Mouse (Mus musculus): ENCODE data around the gene Rfx4.

Rfx4 gene

DNA sequence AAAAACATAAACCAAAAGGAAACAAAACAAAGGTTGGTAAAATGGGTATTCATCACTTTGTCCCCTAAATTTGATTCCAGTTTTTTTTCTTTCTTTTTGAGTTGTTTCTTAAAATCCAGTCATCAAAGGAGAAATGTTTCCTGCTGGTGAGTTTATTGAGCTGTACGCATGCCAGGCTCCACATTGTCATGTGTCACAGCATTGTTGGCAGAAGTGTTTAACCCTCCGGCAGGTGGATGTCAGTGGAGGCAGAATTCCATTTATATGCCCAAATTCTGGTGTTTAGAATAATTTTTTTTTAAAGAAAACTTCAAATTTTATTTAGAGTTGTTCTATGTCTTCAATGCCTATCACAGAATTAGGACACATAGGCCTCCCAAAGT is 56.0 kb downstream of the Rfx4 start:
- DNase-seq (ENCODE audit: low spot score): peak; percentile 37

DNA sequence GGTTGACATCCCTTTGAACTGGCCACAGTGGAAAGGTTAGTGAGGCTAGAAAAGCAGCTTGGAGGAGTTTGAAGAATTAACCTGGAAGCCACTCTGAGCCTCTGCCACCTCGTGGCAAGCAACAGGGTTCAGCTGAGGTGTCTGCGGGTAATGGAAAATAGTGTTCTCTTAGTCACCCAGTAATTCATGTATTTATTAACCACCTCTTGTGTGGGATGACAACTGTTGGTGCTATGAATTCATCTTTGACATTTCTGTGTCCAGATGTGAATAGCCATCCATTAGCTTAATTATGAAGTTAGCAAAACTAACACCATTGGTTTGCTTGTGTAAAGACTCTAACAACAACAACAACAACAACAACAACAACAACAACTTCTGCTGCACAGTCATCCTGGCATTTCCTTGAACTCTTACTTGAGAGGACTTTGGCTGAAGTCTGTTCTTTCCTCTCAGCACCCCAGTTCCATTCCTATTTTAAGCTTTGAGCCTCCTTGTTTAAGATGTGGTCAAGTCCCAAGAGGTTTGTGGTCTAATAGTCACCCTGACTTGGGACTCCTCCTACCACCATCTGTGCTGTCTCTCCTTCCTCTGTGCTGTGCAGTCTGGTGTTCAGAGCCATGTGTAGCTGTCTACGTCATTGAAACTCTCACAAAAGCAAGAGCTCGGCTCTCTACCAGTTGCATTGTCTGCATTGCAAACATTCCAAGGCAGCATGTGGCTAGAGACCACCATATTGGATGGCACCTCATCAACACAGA is 60.0 kb downstream of the Rfx4 start:
- no peak for DNase-seq (ENCODE audit: low spot score)

DNA sequence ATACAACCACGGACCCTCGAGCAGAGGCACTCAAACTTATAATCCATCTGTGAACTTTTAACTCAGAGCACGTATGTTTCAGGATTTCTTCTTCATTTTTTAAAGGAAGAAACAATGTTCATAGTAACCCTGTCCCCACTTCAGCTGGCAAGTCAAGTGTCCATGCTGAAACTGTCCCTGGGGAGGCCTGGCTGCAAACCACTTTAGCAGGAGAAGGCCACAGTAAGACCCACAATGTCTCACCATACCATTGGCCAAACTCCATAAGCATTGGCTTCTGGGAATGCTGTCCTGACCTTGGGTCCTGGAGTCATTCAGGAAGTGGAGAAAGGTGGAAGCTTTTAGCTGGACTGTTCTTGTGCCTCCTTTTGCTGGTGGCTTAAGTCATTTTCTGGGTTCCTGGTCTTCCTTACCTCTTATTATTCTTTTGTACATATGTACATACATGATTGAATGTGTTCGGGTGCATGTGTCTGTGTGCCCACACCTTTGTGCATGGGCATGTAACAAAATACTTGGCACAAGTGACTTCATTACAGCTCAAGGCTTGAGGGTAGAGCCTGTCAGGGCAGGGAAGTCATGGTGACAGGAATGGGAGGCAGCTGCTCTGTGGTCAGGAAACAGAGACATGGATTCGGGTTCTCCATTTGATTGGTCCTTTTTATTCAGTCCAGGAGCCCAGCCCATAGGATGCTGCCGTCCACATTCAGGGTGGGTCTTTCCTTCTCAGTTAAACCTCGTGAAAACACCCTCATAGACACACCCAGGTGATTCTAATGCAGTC is 61.4 kb downstream of the Rfx4 start:
- peak; percentile 51 for DNase-seq (ENCODE audit: low spot score)

DNA sequence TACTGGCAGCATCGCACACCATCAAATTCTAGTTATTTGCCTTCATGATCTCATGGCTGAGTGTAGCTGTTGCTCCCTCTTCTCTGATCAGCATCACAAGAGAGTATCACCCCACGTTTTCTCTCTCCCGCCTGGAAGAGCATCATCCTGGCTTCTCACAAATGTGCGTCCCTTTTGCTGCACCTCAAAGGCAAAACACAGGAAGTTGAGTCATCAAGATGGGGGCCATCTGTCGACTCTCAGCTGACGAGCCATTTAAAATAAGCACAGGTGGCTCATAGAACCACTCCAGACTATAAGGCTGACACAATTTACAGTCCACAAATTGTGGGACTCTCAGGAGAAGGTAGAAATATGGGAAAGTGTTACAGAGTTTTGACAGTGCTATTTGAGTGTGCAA is 63.8 kb downstream of the Rfx4 start:
- no peak for DNase-seq (ENCODE audit: low spot score)

DNA sequence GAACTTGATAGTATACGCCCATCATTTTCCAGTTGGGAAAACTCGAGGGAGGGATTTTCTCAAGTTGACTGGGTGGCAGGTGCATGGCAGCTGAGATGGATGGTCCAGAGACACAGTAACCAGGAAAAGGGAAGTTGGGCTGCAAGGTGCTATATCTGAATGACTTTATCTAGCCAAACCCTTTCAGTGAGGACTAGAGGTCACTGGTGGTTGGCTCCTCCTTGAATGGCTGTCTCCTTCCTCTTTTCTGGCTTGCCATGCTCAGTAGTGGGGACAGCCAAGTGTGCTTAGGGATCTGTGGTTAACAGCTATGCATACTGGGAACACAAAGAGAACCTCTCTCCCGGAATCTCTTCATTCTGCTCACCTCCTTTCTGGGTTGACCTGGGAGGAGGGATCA is 64.4 kb downstream of the Rfx4 start:
- no peak for DNase-seq (ENCODE audit: low spot score)

DNA sequence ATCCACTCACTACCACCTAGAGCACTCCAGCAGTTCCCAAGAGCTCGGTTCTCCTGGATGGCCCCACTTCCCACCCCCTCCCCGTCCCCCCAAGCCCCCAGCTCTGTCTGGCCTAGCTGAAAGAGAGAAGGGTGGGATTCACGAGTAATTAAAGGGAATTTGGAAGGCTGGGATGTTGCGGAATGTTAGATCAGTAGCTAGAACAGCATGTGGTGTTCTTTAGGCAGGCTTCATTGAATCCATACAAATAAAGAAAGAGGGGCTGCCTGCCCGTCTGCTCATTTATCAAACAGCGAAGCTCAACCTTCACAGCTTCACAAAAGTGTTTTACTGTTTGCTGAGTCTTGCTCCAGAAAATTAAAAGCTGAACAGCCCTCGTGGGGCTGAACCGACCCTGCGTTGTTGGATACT is 66.9 kb downstream of the Rfx4 start:
- DNase-seq (ENCODE audit: low spot score): no peak

DNA sequence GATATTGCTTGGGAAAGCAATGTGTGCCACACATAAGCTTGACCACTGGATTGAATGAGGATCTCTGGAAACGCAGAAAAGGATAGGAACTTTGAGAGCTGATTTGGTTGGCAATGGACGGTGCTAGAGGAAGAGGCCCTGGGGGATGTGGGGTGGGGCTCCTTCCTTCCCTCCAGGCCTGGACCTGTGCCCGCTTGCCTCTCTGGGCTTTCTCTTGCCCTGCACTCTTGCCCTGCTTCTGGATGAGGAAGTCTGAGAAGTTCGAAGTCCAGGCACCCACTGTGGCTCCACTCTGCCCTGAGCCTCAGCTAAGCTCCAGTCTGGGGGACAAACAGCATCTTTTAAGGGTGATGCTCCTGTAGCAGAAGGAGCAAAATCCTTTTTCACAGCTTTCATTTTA is 67.8 kb downstream of the Rfx4 start:
- DNase-seq (ENCODE audit: low spot score): no peak

DNA sequence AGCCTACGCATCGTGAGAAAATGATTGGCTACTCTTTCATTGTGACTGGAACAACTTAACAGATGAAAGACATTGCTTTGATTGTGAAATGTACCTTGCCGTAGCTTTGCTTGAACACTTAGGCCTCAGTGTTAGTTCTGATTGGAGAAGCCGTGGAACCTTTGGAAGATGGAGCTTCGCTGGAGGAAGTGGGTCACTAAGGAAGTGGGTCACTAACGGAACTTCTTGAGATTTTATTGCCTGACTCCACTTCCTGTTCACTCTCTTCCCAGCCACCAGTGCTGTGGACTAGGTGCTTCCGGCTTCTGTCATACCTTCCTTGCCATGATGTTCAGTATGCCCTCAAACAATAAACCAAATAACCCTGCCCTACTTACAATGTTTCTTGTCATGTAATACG is 73.1 kb downstream of the Rfx4 start:
- DNase-seq (ENCODE audit: low spot score): no peak

DNA sequence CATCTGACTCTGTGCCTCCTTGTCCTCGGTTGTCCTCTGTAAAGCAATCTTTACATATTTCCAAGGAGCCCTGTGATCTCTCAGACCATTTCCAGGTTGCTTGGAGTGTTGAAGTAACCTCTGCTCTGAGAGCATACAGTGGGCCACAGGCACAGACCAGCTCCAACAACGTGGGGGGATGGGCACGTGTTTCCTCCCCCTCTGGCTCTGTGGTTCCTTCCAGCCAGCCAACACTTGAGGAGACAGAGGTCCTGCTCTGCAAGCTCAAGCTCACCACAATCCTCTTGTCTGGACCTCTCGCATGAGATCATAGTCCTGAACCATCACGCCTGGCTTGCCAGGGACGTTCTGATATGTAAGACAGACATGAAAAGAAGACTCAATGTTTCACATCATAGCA is 79.7 kb downstream of the Rfx4 start:
- DNase-seq (ENCODE audit: low spot score): no peak

DNA sequence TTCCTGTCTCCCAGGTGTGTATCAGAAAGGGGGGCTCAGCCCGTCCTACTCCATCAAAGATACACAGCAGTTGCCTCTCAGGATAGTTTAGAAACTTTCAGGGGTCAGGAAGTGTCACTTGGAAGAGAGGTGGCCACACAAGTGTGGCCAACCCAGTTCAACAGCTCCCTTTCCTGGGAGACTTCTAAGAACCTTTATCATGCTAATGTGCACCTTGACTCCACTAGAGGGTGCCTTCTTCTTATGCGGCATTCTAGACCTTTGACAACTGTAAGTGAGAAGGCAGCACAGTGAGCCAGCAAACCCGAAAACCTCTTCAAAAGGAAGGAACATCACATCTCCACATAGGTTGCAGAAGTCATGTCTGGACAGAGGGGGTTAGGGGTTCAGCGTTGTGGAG is 80.2 kb downstream of the Rfx4 start:
- peak; percentile 79 for DNase-seq (ENCODE audit: low spot score)

DNA sequence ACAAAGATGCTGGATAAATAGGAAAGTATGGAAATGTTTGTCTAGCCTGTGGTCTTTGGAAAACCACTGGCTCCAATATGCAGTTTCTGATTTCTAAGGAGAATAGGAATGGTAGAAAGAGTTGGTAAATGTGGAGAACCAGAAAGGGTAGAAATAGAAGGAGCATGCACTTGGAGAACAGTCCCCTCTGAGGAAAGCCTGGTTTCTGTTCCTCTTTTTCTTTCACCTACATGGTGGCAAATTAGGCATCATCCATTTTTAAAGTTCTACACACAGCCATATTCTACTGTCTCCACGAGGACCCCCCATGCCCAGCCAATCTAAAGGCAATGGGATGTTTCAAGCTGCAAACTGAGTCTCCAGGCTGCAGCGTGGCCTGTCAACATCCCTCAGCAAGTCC is 81.5 kb downstream of the Rfx4 start:
- DNase-seq (ENCODE audit: low spot score): no peak

DNA sequence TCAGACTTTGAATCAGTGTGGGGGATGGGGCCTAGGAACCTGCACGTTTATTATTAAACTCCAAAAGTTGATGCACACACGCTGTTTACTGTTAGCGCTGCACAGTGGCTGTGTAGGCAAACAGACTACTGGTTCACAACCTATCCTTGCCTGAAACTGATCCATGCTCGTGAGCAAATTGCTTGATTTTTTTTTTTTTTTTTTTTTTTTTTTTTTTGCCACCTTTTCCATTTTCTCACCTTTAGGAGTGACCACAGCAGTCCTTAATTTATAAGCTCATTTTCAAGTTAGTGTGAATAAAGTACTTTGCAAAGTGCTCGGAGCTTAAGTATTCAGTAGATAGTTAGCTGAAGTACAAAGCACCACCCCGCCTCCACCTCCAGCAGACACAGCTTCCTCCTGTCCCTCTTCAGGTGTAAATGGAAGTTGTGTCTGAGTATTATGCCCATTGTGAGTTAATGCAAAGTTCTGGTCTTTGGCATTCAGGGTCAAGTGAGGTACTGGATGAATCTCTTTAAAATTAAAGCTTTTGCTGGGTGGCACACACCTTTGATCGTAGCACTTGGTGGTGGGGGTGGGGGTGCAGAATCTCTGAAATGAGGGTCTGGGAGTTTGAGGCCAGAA is 83.1 kb downstream of the Rfx4 start:
- DNase-seq (ENCODE audit: low spot score): no peak

DNA sequence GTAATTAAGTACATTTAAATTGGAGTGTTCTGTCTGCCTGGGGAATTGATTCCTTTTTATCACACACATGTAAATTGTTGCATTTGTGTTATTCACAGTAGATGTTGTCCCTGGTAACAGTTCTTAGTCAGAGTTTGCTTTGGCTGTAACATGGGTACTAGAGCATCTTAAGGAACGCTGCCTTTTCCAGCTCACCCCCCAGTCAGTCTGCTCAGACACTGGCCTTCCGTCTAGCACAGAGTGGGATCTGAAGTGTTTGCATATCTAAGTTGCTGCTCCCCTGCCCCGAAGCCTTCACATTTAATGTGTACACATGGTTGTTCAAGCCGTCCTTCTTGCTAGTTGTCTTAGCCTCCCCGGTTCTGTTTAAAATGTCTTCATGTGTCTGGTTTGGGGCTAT is 90.8 kb downstream of the Rfx4 start:
- DNase-seq (ENCODE audit: low spot score): no peak

DNA sequence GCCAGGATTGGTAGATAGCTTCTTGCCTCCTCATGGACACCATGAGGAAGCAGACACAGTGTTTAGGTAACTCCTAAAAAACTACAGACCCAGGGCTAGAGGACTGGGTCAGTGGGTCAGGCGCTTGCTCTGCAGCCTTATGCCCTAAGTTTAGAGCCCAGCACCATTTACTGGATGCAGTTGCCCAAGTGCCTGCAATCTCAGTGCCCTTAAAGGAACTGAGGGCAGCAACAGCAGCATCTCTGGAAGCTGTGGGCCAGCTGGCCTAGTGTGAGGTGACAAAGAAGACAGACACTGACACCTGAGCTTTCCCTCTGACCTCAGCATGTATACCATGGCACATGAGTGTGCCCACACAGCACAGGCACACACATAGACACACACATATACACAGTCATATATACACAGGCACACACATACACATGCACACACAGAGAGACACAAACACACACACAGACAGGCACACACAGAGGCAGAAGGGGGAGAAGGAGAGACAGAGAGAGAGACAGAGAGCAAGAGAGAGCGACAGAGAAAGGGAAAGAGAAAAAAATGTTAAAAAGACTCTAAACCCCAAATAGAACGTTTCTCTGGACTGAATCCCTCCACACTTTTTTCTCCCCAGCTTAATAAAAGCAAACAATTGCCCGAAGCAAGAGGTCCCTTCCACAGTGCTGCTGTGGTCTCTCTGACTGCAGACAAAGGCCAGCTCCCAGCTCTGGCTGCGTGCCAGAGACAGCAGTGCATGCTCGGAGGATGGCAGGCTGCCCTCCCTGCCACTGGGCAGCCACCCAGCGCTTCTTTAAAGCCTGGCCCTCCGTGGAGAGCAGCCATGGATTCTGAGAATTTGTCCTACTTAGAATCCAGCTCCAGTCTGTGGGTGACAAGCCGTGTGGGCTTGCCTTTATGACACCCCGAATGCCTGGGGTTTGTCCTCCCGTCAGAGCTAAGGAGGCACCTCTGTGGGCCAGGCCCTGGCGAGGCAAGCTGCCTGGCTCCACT is 96.4 kb downstream of the Rfx4 start:
- DNase-seq (ENCODE audit: low spot score): peak; percentile 92

DNA sequence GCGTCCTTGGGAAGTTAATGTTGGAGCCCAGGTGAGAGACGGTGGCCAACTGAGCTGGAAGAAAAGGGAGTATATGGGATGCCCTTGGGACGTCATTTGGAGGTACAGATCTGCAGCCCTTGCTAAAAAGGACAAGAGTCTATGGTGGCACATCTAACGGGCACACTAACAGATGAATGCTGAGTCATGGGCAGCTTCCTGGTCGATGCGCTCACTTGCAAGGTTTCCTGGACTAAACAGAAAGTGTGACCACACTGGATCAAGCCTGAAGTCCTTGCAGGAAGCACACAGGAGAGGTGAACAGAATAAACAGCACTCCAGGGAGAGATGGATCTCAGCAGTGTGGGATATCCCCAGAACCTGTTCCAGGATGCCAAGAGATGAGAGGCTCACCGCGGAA is 98.2 kb downstream of the Rfx4 start:
- DNase-seq (ENCODE audit: low spot score): no peak

DNA sequence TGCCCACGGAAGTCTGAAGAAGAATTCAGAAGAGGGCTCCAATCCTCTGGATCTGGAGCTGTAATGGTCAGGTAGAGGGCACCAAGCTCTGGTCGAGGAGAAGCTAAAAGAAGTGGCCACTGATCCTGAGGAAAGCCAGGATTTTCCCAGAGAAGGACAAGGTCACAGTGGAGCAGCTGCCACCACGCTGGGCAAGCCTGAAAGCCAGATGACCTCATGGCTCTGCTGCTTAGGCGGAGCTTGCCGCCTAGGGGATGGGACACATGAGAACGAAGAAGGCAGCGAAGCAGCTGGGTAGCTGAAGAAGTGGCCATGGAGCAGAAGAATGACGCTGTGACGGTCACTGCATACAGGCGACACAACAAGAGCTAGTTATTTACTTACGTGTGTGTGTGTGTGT is 99.6 kb downstream of the Rfx4 start:
- no peak for DNase-seq (ENCODE audit: low spot score)

DNA sequence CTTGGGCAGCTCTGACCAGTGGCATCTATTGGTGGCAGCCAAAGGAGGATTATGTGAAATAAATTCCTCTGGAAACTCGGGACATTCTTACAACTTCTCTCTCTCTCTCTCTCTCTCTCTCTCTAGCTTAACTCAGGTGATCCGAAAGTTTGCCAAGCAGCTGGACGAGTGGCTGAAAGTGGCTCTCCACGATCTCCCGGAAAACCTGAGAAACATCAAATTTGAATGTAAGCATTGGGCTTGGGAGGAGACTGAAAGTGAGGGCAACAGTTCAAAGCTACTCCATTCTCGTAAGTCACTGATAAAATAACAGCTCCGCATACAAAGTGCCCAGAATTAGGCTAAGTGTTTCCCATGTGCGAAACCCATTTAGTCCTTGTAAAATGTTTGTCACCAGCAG is 102.5 kb downstream of the Rfx4 start:
- DNase-seq (ENCODE audit: low spot score): no peak

DNA sequence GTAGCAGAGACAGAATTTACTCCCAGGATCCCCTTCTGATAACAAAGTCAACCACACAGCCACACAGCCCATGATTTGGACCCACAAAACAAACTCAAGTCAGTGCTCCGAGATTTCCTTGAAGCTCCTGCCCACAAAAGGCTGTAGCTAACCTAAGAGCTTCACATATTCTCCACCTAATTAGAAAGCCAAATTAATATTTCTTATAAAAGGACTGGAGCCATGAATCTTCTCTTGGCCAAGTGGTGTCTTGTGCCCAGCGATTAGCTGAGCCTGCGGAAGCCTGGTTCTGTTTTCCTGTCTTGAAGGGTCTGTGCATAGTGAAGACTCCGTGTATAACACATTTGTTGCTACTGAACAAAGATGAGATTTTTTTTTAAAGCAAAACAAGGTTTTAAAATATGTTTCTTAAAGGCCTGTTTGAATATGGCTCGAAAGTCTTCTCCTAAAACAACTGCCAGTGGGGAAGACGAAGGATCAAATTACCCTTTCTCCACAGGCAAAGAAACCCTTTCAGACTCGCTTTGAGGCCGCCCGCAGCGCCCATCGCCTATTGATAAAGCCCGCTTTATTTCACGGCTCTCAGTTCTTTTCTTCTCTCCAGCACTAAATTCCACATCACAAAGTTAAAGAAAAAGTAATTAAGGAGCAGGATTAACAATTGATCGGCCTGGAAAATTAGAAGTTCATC is 103.1 kb downstream of the Rfx4 start:
- no peak for DNase-seq (ENCODE audit: low spot score)

DNA sequence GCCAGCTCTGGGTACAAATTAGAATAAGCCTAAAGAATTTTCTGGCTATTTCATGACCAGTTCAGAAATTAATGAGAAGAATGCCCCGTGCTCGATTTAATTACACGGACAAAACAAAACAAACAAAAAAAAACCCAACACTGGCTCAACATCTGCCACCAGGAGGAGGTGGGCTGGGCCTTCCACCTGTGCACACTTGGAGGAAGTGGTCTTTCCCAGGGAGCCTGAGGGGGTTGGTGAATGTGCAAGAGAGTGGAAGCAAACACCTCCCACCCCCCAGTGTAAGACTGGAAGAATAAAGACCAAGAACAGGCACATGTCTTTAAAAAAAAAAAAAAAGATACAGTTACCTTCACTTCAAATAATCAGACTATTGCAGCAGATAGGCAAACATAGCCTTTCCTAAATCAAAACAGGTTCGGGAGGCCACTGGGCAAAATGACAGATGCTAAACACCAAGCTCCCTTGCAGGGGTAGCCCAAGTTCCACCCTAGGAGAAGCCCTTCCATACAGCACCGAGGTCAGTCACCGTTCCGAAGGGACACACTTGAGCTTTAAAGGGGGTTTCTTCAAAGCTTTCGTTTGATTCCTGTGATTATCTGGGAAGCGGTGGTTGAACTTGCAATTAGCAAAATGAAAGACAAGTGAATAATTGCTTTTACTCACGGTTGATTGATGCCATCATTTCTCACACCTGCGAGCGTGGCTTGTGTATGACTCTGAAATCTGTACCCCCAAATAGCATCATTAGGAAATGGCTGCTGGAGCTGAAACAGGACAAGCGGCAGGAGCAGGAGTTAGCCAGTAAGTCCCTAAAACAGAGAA is 103.9 kb downstream of the Rfx4 start:
- no peak for DNase-seq (ENCODE audit: low spot score)

DNA sequence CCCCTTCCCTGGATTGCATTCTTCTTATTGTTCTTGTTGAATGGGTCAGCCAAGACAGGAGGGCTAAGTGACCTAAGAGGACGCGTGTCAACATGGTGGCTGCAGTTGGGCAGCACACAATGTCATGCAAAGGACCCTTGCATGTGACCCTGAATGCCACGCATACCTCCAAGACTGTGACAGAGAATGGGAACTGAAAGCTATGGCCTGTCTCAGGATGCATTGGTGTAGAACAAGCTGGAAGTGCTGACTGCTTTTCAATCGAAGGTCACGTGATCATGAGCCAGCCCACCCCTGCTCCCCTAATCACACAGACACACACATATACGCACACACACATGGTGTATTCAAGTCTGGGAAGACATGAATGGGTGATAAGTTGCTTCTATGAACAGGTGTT is 107.6 kb downstream of the Rfx4 start:
- no peak for DNase-seq (ENCODE audit: low spot score)

DNA sequence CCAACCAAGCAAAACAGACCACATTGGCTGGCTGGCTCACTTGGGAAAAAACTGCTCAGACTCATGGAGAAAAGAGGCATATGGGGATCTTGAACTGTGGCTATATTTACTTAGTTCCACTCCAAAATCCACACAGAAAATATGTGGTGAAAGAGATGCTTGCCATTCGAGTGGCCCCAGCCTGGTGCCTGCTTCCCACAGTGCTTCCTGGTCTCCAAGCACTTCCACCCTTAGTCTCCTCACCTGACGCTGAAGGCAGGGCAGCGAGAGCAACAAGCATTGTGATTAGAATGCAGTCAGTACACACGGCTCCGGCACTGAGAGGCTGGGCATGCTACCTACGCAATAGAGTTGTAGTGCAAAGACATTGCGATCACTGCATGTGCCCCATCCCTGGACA is 111.7 kb downstream of the Rfx4 start:
- no peak for DNase-seq (ENCODE audit: low spot score)
